Mouse (Mus musculus): Measurements from ENCODE around the gene Klf11. TPM values are rescaled to one million over a fixed set of nuclear protein-coding genes. Genes with fewer than 3 reads are reported as not detected.

Klf11 gene
- polyA plus RNA-seq, 1 experiment from 2014 or later, result 15.4 TPM

- Histone ChIP-seq H3K36me3 (ENCODE audit: insufficient read depth, low read length) (no peaks in the 10 kb centered on the region), H3K4me1 (replicated peaks; ENCODE audit: insufficient read depth, low read length) (peaks cover 13% of the 10 kb centered on the region), H3K27ac (no peak overlapping the region), H3K27me3 (ENCODE audit: insufficient read depth, low read length) (no peaks in the 10 kb centered on the region), H3K9ac (ENCODE audit: low read depth, low read length) (no peak overlapping the region), H3K4me3 (replicated peaks; ENCODE audit: low read depth, low read length) (no peak overlapping the region), H3K4me2 (ENCODE audit: low read length) (no peak overlapping the region), H3K9me3 (replicated peaks; ENCODE audit: low read length) (no peaks in the 10 kb centered on the region)
- DNase-seq (ENCODE audit: low spot score) (no peak), ATAC-seq (replicated peaks; ENCODE audit: low FRiP score, low read depth) (no peak)
- no peak for TF ChIP-seq CTCF (IDR thresholded peaks at IDR 0.05; ENCODE audit: low read depth)
- WGBS, result 65% methylated on average over 1 of the region's 1 CpGs
These were observed 3.0 kb upstream of the Klf11 start for GRCm38 (mm10) chr12:24648094-24648493.

- TF ChIP-seq CTCF (IDR thresholded peaks at IDR 0.05; ENCODE audit: low read depth), result no peak
- no peak; the same call in 1 of the 2 replicates for ATAC-seq (replicated peaks; ENCODE audit: low FRiP score, low read depth)
- Histone ChIP-seq H3K27ac (peak overlapping the region; percentile 68), H3K36me3 (ENCODE audit: insufficient read depth, low read length) (peaks cover 22% of the 10 kb centered on the region), H3K9me3 (replicated peaks; ENCODE audit: low read length) (no peaks in the 10 kb centered on the region), H3K27me3 (ENCODE audit: insufficient read depth, low read length) (no peaks in the 10 kb centered on the region), H3K4me1 (replicated peaks; ENCODE audit: insufficient read depth, low read length) (peaks cover 13% of the 10 kb centered on the region), H3K4me3 (replicated peaks; ENCODE audit: low read depth, low read length) (peak overlapping the region; percentile 92), H3K9ac (ENCODE audit: low read depth, low read length) (no peak overlapping the region), H3K4me2 (ENCODE audit: low read length) (peak overlapping the region; percentile 49)
- DNase-seq (ENCODE audit: low spot score), result no peak
- WGBS, result 4% methylated on average over 22 of the region's 22 CpGs
These were observed 535 bp upstream of the Klf11 start for GRCm38 (mm10) chr12:24650415-24651062.

GRCm38 (mm10) chr12:24651642-24652342 lies 718 bp downstream of the Klf11 start:
- no peak for TF ChIP-seq CTCF (IDR thresholded peaks at IDR 0.05; ENCODE audit: low read depth)
- Histone ChIP-seq H3K9ac (ENCODE audit: low read depth, low read length) (peak overlapping the region; percentile 98), H3K9me3 (replicated peaks; ENCODE audit: low read length) (no peaks in the 10 kb centered on the region), H3K4me3 (replicated peaks; ENCODE audit: low read depth, low read length) (peak overlapping the region; percentile 92), H3K36me3 (ENCODE audit: insufficient read depth, low read length) (peaks cover 33% of the 10 kb centered on the region), H3K4me2 (ENCODE audit: low read length) (peak overlapping the region; percentile 65), H3K4me1 (replicated peaks; ENCODE audit: insufficient read depth, low read length) (peaks cover 13% of the 10 kb centered on the region), H3K27ac (peak overlapping the region; percentile 98), H3K27me3 (ENCODE audit: insufficient read depth, low read length) (no peaks in the 10 kb centered on the region)
- peak; percentile 97 for DNase-seq (ENCODE audit: low spot score)
- WGBS, result under 1% methylated on average over 36 of the region's 36 CpGs
- ATAC-seq (replicated peaks; ENCODE audit: low FRiP score, low read depth), result peak; percentile 84

- ATAC-seq (replicated peaks; ENCODE audit: low FRiP score, low read depth) (no peak), DNase-seq (ENCODE audit: low spot score) (no peak)
- TF ChIP-seq CTCF (IDR thresholded peaks at IDR 0.05; ENCODE audit: low read depth), result no peak
- no peaks in the 10 kb centered on the region for H3K9me3 ChIP-seq (replicated peaks; ENCODE audit: low read length)
- H3K9ac ChIP-seq (ENCODE audit: low read depth, low read length), result no peak overlapping the region
- H3K27ac ChIP-seq, result no peak overlapping the region
- no peak overlapping the region for H3K4me3 ChIP-seq (replicated peaks; ENCODE audit: low read depth, low read length)
- H3K27me3 ChIP-seq (ENCODE audit: insufficient read depth, low read length), result no peaks in the 10 kb centered on the region
- WGBS, result 68% methylated on average over 16 of the region's 16 CpGs
- peaks cover 13% of the 10 kb centered on the region for H3K4me1 ChIP-seq (replicated peaks; ENCODE audit: insufficient read depth, low read length)
- peaks cover 51% of the 10 kb centered on the region for H3K36me3 ChIP-seq (ENCODE audit: insufficient read depth, low read length)
- no peak overlapping the region for H3K4me2 ChIP-seq (ENCODE audit: low read length)
These were observed 3.2 kb downstream of the Klf11 start for GRCm38 (mm10) chr12:24654065-24654862.

- Histone ChIP-seq H3K9ac (ENCODE audit: low read depth, low read length) (no peak overlapping the region), H3K36me3 (ENCODE audit: insufficient read depth, low read length) (peaks cover 63% of the 10 kb centered on the region), H3K27me3 (ENCODE audit: insufficient read depth, low read length) (no peaks in the 10 kb centered on the region), H3K4me3 (replicated peaks; ENCODE audit: low read depth, low read length) (no peak overlapping the region), H3K4me2 (ENCODE audit: low read length) (no peak overlapping the region), H3K4me1 (replicated peaks; ENCODE audit: insufficient read depth, low read length) (peaks cover 7% of the 10 kb centered on the region), H3K27ac (no peak overlapping the region), H3K9me3 (replicated peaks; ENCODE audit: low read length) (no peaks in the 10 kb centered on the region)
- WGBS, result 79% methylated on average over 3 of the region's 3 CpGs
- ATAC-seq (replicated peaks; ENCODE audit: low FRiP score, low read depth) (no peak), DNase-seq (ENCODE audit: low spot score) (no peak)
- TF ChIP-seq CTCF (IDR thresholded peaks at IDR 0.05; ENCODE audit: low read depth), result peak; percentile 35; the same call in 1 of the 2 replicates
These were observed 5.4 kb downstream of the Klf11 start for GRCm38 (mm10) chr12:24656436-24656835.

- Histone ChIP-seq H3K4me3 (replicated peaks; ENCODE audit: low read depth, low read length) (no peak overlapping the region), H3K36me3 (ENCODE audit: insufficient read depth, low read length) (peaks cover 63% of the 10 kb centered on the region), H3K4me2 (ENCODE audit: low read length) (no peak overlapping the region), H3K9ac (ENCODE audit: low read depth, low read length) (no peak overlapping the region), H3K27ac (no peak overlapping the region), H3K9me3 (replicated peaks; ENCODE audit: low read length) (no peaks in the 10 kb centered on the region), H3K27me3 (ENCODE audit: insufficient read depth, low read length) (no peaks in the 10 kb centered on the region), H3K4me1 (replicated peaks; ENCODE audit: insufficient read depth, low read length) (no peaks in the 10 kb centered on the region; the same call in 1 of the 2 replicates)
- TF ChIP-seq CTCF (IDR thresholded peaks at IDR 0.05; ENCODE audit: low read depth), result no peak
- WGBS, result 86% methylated on average over 4 of the region's 4 CpGs
- DNase-seq (ENCODE audit: low spot score), result no peak
- no peak for ATAC-seq (replicated peaks; ENCODE audit: low FRiP score, low read depth)
These were observed 7.9 kb downstream of the Klf11 start for GRCm38 (mm10) chr12:24658998-24659397.

Data from kidney, postnatal 0 days (tissue).